Comparison of ENCODE assay signal across 19 mouse cellular contexts in the genomic region with DNA sequence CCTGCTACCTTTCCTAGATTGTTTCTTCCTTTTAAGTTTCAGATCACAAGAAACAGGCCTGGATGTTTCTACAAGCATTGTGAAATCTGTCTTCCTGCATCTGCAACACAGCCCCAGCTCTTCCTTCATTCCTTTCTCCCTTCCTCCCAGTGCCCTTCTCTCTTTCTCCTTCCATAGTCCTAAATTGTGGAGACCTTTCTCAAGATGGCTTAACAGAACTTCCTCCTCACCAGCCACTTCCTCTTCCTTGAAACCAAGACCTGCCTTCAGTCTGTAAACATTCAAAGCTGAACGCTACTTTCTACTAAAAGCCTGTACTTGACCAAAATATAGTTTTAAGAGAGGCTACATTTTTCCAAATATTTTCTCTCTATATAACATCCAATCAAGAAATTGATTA. TPM values are rescaled to one million over a fixed set of nuclear protein-coding genes. Genes with fewer than 3 reads are reported as not detected.
"Had no signal": no experiment of that assay in that cellular context is flagged by ENCODE, and none has a peak within 500 bp of the region (broad histone marks: within the 10 kb centered on the region; RNA-seq: fewer than 3 reads in every experiment).

No protein-coding gene starts in this region.

- H3K27ac ChIP-seq: layer of hippocampus, adult 2 months; left cerebral cortex, adult 2 months; limb, embryonic 15.5 days; liver, embryonic 13.5 days; lung, embryonic 15.5 days; midbrain, embryonic 12.5 days; neural tube, embryonic 12.5 days; stomach, postnatal 0 days had no signal

- H3K9me3 ChIP-seq: limb, embryonic 15.5 days; liver, embryonic 13.5 days; lung, embryonic 15.5 days; midbrain, embryonic 12.5 days; neural tube, embryonic 12.5 days had no signal

- H3K9ac ChIP-seq: limb, embryonic 15.5 days; liver, embryonic 13.5 days; liver, postnatal 0 days; lung, embryonic 15.5 days; midbrain, embryonic 12.5 days; neural tube, embryonic 12.5 days had no signal

- H3K4me3 ChIP-seq: layer of hippocampus, adult 2 months; left cerebral cortex, adult 2 months; limb, embryonic 15.5 days; liver, embryonic 13.5 days; lung, embryonic 15.5 days; midbrain, embryonic 12.5 days; myocyte; neural tube, embryonic 12.5 days had no signal

- H3K4me1 ChIP-seq: limb, embryonic 15.5 days; liver, embryonic 13.5 days; lung, embryonic 15.5 days; midbrain, embryonic 12.5 days; neural tube, embryonic 12.5 days had no signal

- H3K27me3 ChIP-seq: limb, embryonic 15.5 days; liver, embryonic 13.5 days; lung, embryonic 15.5 days; midbrain, embryonic 12.5 days; neural tube, embryonic 12.5 days had no signal

- ATAC-seq: liver, postnatal 0 days had no signal

- H3K4me2 ChIP-seq: limb, embryonic 15.5 days; liver, embryonic 13.5 days; lung, embryonic 15.5 days; midbrain, embryonic 12.5 days; neural tube, embryonic 12.5 days had no signal

- H3K36me3 ChIP-seq: limb, embryonic 15.5 days; liver, embryonic 13.5 days; lung, embryonic 15.5 days; midbrain, embryonic 12.5 days; neural tube, embryonic 12.5 days had no signal

- DNase-seq: kidney, adult 18-20 months; kidney, postnatal 10 days; kidney, postnatal 4 days; liver, embryonic 13.5 days; liver, postnatal 0 days; right cerebral cortex, postnatal 14 days; thymus, postnatal 4 days had no signal

RNA-seq across cellular contexts. Expression of gene Gpr34, which starts 4.5 kb away (rescaled TPM):
- total RNA-seq: megakaryocyte-erythroid progenitor cell, adult 5-6 weeks had no signal
- polyA plus RNA-seq: myocyte had no signal

RNA-seq across cellular contexts. Expression of gene Gpr82, which starts 24.8 kb away (rescaled TPM):
- total RNA-seq: layer of hippocampus, postnatal 25 days; left cerebral cortex, adult 2 months; left cerebral cortex, postnatal 14 days; midbrain, postnatal 0 days had no signal
- polyA plus RNA-seq: liver, embryonic 13.5 days; liver, postnatal 0 days; stomach, postnatal 0 days had no signal
